Mouse (Mus musculus): ENCODE measurements around the gene Sbf2. TPM values are rescaled to one million over a fixed set of nuclear protein-coding genes. Genes with fewer than 3 reads are reported as not detected.
"Not testable (repeated sequence)": the region's sequence is repeated elsewhere in the genome, so short reads cannot be mapped to it uniquely, and the experiment has no call there.

The Sbf2 gene
- polyA plus RNA-seq, 1 experiment from 2014 or later: 68.8 TPM

DNA sequence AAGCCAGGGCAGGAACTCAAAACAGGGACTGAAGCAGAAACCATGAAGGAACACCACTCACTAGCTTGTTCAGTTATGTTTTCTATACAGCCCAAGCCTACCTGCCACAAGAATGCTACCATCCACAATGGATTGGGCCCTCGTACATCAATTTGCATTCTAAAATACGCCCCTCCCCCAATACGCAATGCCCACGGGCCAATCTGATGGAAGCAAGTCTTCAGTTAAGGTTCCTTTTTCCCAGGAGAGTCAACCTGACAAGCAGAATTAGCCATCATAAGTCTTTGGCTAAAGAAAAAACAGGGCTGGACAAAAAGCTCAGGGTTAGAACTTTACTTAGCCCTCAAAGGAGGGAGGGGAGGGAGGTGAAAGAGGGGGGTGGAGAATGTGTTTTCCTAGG is 9.2 kb downstream of the Sbf2 start:
- H3K4me2 ChIP-seq (replicated peaks): no peak overlapping the region
- no peak overlapping the region for H3K4me3 ChIP-seq
- no peaks in the 10 kb centered on the region for H3K9me3 ChIP-seq
- no peaks in the 10 kb centered on the region for H3K27me3 ChIP-seq
- H3K36me3 ChIP-seq: no peaks in the 10 kb centered on the region
- WGBS: 79% methylated on average over 4 of the region's 4 CpGs
- no peaks in the 10 kb centered on the region; the same call in 1 of the 2 replicates for H3K4me1 ChIP-seq
- ATAC-seq (replicated peaks): no peak
- no peak overlapping the region for H3K9ac ChIP-seq (replicated peaks)
- H3K27ac ChIP-seq (replicated peaks): no peak overlapping the region

DNA sequence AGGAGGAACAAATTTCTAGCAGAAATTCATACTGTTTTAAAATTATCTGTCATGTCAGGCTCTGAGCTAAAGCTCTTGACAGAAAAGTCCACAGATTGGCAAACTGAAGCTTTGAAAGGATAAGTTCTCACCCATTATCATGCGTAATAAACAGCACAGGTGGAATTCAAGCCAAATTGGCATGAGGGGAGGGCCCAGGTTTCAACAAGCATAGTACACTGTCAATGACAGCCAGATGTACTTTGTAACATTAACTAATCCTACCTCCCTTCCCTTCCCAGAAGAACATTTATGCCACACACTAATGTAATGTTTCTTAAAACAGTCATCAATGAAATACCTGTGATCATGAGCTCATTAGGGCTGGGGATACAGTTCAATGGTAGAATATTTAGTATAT is 17.6 kb downstream of the Sbf2 start:
- no peak for ATAC-seq (replicated peaks)
- no peak overlapping the region for H3K27ac ChIP-seq (replicated peaks)
- H3K36me3 ChIP-seq: peaks cover 8% of the 10 kb centered on the region; the same call in 1 of the 2 replicates
- no peak overlapping the region for H3K9ac ChIP-seq (replicated peaks)
- no peak overlapping the region for H3K4me3 ChIP-seq
- no peaks in the 10 kb centered on the region; the same call in 1 of the 2 replicates for H3K9me3 ChIP-seq
- 84% methylated on average over 1 of the region's 1 CpGs for WGBS
- no peak overlapping the region for H3K4me2 ChIP-seq (replicated peaks)
- no peaks in the 10 kb centered on the region for H3K27me3 ChIP-seq
- 0 out of 2 replicates have a peak, but pooled peaks cover 3% of the 10 kb centered on the region for H3K4me1 ChIP-seq

DNA sequence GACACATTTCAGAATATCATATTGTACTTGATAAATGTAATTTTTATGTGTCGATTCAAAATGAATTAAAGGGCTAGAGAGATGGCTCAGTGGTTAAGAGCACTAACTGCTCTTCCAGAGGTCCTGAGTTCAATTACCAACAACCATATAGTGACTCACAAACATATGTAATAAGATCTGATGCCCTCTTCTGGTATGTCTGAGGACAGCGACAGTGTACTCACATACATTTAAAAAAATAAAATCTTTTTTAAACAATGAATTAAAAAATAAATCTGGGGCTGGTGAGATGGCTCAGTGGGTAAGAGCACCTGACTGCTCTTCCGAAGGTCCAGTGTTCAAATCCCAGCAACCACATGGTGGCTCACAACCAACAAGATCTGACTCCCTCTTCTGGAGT is 20.7 kb downstream of the Sbf2 start:
- ATAC-seq (replicated peaks); H3K27ac ChIP-seq (replicated peaks); H3K9ac ChIP-seq (replicated peaks); H3K4me3 ChIP-seq; H3K27me3 ChIP-seq; H3K4me1 ChIP-seq; H3K36me3 ChIP-seq; H3K4me2 ChIP-seq (replicated peaks); H3K9me3 ChIP-seq: not testable (repeated sequence)
- WGBS: 94% methylated on average over 3 of the region's 3 CpGs

GRCm38 (mm10) chr7:110587721-110588120 is 27.0 kb downstream of the Sbf2 start:
- no peaks in the 10 kb centered on the region for H3K9me3 ChIP-seq
- H3K4me3 ChIP-seq: no peak overlapping the region
- 93% methylated on average over 1 of the region's 1 CpGs for WGBS
- H3K9ac ChIP-seq (replicated peaks): no peak overlapping the region
- no peak overlapping the region for H3K27ac ChIP-seq (replicated peaks)
- H3K4me2 ChIP-seq (replicated peaks): no peak overlapping the region
- H3K4me1 ChIP-seq: no peaks in the 10 kb centered on the region; the same call in 1 of the 2 replicates
- H3K36me3 ChIP-seq: no peaks in the 10 kb centered on the region
- no peaks in the 10 kb centered on the region for H3K27me3 ChIP-seq
- no peak for ATAC-seq (replicated peaks)

DNA sequence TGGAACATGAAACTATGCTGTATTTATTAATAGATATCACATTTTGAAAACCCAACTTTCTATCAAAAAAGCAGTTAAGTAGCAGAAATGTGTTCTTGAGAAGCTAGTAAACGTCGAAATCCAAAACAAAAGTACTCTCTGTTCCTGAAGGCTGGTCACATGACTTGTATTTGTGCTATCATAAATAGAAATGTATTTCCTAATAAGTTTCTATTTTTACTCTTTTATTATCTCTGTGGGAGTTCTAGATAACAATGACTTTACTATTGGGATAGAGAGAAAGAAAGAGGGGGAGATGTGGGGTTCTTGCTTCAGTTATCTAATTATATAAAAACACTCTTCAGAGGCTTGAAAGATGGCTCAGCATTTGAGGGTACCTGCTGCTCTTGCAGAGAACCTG is 29.5 kb downstream of the Sbf2 start:
- Histone ChIP-seq H3K36me3 (no peaks in the 10 kb centered on the region), H3K27me3 (no peaks in the 10 kb centered on the region), H3K4me1 (no peaks in the 10 kb centered on the region; the same call in 1 of the 2 replicates), H3K4me3 (no peak overlapping the region), H3K9me3 (no peaks in the 10 kb centered on the region), H3K27ac (replicated peaks) (no peak overlapping the region), H3K9ac (replicated peaks) (no peak overlapping the region), H3K4me2 (replicated peaks) (no peak overlapping the region)
- no peak for ATAC-seq (replicated peaks)
- WGBS: 74% methylated on average over 2 of the region's 2 CpGs

GRCm38 (mm10) chr7:110584159-110584558 is 30.6 kb downstream of the Sbf2 start:
- Histone ChIP-seq H3K4me2 (replicated peaks) (no peak overlapping the region), H3K4me3 (no peak overlapping the region), H3K9ac (replicated peaks) (no peak overlapping the region), H3K4me1 (no peaks in the 10 kb centered on the region; the same call in 1 of the 2 replicates), H3K27me3 (no peaks in the 10 kb centered on the region), H3K36me3 (no peaks in the 10 kb centered on the region), H3K27ac (replicated peaks) (no peak overlapping the region), H3K9me3 (no peaks in the 10 kb centered on the region)
- no peak for ATAC-seq (replicated peaks)
- 88% methylated on average over 2 of the region's 2 CpGs for WGBS

DNA sequence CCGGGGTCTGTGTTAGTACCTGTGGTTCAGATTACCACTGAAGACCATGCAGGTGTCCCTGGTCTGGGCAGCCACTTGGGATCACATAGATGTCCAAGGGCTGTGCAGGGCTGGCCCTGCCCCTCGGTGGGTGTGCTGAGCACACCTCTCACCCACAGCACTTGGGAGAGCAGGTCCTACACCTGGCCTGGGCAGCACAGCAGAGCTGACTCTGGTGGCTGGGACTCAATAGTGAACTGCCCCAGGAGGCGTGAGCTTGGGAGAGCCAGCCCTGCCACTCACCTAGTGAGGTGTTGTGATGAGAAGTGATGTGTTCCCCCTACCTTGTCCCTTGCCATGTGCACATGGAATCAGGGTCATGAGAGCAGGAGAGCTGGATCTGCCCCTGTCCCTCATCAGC is 31.0 kb downstream of the Sbf2 start:
- 97% methylated on average over 3 of the region's 3 CpGs for WGBS

DNA sequence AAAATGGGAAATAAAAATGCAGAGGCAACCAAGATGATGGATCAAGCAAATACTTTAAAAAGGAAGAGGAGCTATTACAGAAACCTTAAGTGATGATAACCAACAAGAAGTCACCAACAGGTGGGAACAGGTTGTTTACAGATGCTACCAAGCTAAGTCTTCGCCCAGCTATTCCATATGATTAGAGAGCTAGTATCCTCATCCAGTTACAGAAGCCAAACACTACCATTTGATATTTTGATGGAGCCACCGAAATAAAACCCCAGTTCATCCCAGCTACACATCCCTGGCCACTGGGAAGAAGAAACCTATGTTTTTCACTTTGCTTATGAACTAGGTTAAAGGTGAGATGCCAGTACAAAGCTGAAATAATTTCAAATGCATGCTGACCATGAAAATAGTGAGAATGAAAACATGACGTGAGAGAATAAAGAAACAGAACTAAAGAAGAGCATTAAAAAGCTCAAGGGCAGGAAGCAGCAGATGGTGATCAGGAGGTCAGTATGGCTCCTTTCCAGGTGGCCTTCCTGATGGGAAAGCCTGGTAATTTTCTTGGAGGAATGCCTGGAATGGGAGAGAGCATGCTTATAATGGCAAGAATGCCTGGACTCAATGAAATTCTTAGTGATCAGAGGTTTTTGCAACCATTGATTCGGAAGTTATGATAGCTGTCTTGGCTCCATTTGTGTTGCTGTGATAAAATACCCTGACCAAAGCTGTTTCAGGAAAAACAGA is 48.7 kb downstream of the Sbf2 start:
- Histone ChIP-seq H3K4me1 (peaks cover 5% of the 10 kb centered on the region), H3K4me2 (replicated peaks) (no peak overlapping the region), H3K27ac (replicated peaks) (no peak overlapping the region), H3K9me3 (no peaks in the 10 kb centered on the region), H3K9ac (replicated peaks) (no peak overlapping the region), H3K4me3 (no peak overlapping the region), H3K36me3 (no peaks in the 10 kb centered on the region), H3K27me3 (no peaks in the 10 kb centered on the region)
- 81% methylated on average over 4 of the region's 4 CpGs for WGBS
- no peak for ATAC-seq (replicated peaks)

More for the DNA sequence above, 31.0 kb downstream of the Sbf2 start:
- no peak for ATAC-seq (replicated peaks)
- Histone ChIP-seq H3K27ac (replicated peaks) (no peak overlapping the region), H3K4me1 (no peaks in the 10 kb centered on the region; the same call in 1 of the 2 replicates), H3K9me3 (no peaks in the 10 kb centered on the region), H3K4me3 (no peak overlapping the region), H3K4me2 (replicated peaks) (no peak overlapping the region), H3K9ac (replicated peaks) (no peak overlapping the region), H3K36me3 (no peaks in the 10 kb centered on the region), H3K27me3 (no peaks in the 10 kb centered on the region)

DNA sequence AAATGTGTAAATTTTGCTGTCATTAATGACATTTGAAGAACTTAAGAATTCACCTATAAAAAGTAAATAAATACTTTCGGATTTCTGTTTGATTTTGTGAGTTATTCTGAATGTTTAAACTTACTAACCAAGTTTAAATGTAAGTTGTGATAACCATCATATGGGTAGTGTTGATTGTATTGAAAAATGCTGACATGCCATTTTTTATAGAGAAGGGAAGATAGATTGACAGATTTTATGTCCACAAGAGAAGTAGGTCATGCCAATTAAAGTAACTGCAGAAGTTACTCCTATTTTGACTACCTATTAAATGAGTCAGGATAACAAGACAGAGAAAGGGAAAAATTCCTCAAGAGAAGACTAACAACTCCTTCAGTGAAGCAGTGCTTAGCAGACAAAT is 53.1 kb downstream of the Sbf2 start:
- ATAC-seq (replicated peaks): no peak
- no peaks in the 10 kb centered on the region for H3K9me3 ChIP-seq
- H3K36me3 ChIP-seq: peaks cover 7% of the 10 kb centered on the region; the same call in 1 of the 2 replicates
- H3K4me1 ChIP-seq: peaks cover 5% of the 10 kb centered on the region
- H3K4me3 ChIP-seq: no peak overlapping the region
- no peak overlapping the region for H3K27ac ChIP-seq (replicated peaks)
- H3K4me2 ChIP-seq (replicated peaks): no peak overlapping the region
- 93% methylated on average over 1 of the region's 1 CpGs for WGBS
- no peaks in the 10 kb centered on the region for H3K27me3 ChIP-seq
- no peak overlapping the region for H3K9ac ChIP-seq (replicated peaks)

DNA sequence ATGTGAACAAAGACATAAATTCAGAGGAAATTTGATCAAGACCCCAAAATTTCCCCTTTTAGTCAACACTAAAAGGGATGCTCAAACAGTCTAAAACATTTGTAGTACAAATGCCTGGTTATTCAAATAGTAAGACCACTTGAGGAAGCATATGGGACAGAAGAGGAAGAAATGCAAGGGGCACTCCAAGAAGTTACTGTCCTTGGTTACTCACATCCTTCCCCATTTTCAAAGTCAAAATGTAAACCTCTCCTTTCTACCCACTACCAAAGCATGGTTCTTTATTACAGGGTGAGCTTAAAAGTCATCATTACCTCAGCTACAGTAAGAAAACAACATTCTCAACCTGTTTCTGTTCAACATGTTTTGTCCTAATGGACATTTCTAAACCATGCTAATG is 57.7 kb downstream of the Sbf2 start:
- Histone ChIP-seq H3K27ac (replicated peaks) (no peak overlapping the region), H3K4me2 (replicated peaks) (no peak overlapping the region), H3K9me3 (no peaks in the 10 kb centered on the region), H3K4me3 (no peak overlapping the region), H3K27me3 (no peaks in the 10 kb centered on the region), H3K9ac (replicated peaks) (no peak overlapping the region), H3K4me1 (no peaks in the 10 kb centered on the region), H3K36me3 (peaks cover 7% of the 10 kb centered on the region; the same call in 1 of the 2 replicates)
- no peak for ATAC-seq (replicated peaks)

- Histone ChIP-seq H3K4me3 (no peak overlapping the region), H3K4me1 (no peaks in the 10 kb centered on the region), H3K36me3 (peaks cover 7% of the 10 kb centered on the region; the same call in 1 of the 2 replicates), H3K27me3 (no peaks in the 10 kb centered on the region), H3K9ac (replicated peaks) (no peak overlapping the region), H3K27ac (replicated peaks) (no peak overlapping the region), H3K4me2 (replicated peaks) (no peak overlapping the region), H3K9me3 (no peaks in the 10 kb centered on the region)
- no peak for ATAC-seq (replicated peaks)
These were observed 58.5 kb downstream of the Sbf2 start for GRCm38 (mm10) chr7:110556221-110556620.

DNA sequence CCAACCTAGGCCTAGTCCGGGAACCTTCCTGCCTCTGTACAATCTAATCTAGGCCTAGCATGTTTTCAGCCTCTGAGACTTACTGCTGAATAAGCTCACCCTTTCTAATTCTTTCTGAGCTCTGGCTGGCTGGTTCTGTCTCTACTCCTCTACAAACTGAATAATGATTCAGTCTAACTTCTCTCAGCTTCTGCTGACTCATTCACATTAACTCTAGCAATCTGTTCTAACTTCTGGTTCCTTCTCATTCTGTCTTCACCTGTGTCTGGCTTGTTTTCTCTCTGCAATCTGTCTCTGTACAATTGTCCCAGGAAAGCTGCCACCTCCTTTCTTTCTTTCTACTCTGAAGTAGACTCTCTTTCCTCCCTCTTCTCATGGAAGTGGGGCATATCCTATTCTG is 59.5 kb downstream of the Sbf2 start:
- Histone ChIP-seq H3K4me2 (replicated peaks) (no peak overlapping the region), H3K9ac (replicated peaks) (no peak overlapping the region), H3K4me3 (no peak overlapping the region), H3K4me1 (no peaks in the 10 kb centered on the region), H3K27me3 (no peaks in the 10 kb centered on the region), H3K27ac (replicated peaks) (no peak overlapping the region), H3K36me3 (peaks cover 7% of the 10 kb centered on the region; the same call in 1 of the 2 replicates), H3K9me3 (no peaks in the 10 kb centered on the region)
- 92% methylated on average over 1 of the region's 1 CpGs for WGBS
- no peak for ATAC-seq (replicated peaks)

DNA sequence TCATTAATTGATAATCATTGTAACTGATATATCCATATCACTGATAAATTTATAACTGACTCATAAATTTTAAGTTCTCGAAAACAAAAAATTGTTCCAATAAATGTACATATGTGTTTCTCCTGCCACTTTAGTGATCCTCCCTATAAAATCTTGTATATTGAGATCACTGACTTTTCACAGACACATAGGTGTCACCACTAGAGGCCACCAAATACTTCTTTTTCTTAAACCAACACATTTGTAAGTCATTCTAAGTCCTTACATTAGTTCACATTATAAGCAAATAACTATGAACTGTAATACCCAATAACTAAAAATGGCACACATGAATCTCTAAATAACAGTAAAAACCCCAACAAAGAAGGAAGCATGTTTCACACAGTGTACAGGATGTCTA is 66.5 kb downstream of the Sbf2 start:
- no peak overlapping the region for H3K4me3 ChIP-seq
- WGBS: 92% methylated on average over 1 of the region's 1 CpGs
- ATAC-seq (replicated peaks): no peak
- H3K27me3 ChIP-seq: no peaks in the 10 kb centered on the region
- no peaks in the 10 kb centered on the region for H3K4me1 ChIP-seq
- H3K27ac ChIP-seq (replicated peaks): no peak overlapping the region
- no peak overlapping the region for H3K9ac ChIP-seq (replicated peaks)
- no peak overlapping the region for H3K4me2 ChIP-seq (replicated peaks)
- no peaks in the 10 kb centered on the region for H3K9me3 ChIP-seq
- no peaks in the 10 kb centered on the region for H3K36me3 ChIP-seq

Measured in forebrain, embryonic 15.5 days (tissue).